Mouse (Mus musculus) cortical plate, adult 2 months (tissue): ENCODE data around the gene Chst3. TPM values are rescaled to one million over a fixed set of nuclear protein-coding genes. Genes with fewer than 3 reads are reported as not detected.

ENCODE experiments used
- H3K27ac ChIP-seq: fragments of 200-500 bp; 2 replicates; pipeline ENCODE4 v1.5.1; 2012; ENCODE audit warnings: low read length, control low read depth, inconsistent platforms; ENCODE audit not compliant: insufficient read depth
- H3K4me1 ChIP-seq: fragments of 200-500 bp; 2 replicates; pipeline ENCODE4 v1.6.1; 2011; ENCODE audit warnings: low read length; ENCODE audit not compliant: control insufficient read depth, insufficient read depth
- H3K4me3 ChIP-seq: fragments of 200-500 bp; 2 replicates; pipeline ENCODE4 v1.5.1; 2011; ENCODE audit warnings: mild to moderate bottlenecking, low read length, control low read depth; ENCODE audit not compliant: insufficient read depth
- CTCF ChIP-seq: fragments of 200-500 bp; IDR thresholded peaks from 2 replicates; pipeline ENCODE4 v1.5.1; 2011; ENCODE audit warnings: mild to moderate bottlenecking, control low read depth, low read length; ENCODE audit not compliant: insufficient read depth; ENCODE audit errors: extremely low read depth
- POLR2A ChIP-seq: fragments of 200-500 bp; IDR thresholded peaks from 2 replicates; pipeline ENCODE4 v1.6.1; 2011; ENCODE audit warnings: mild to moderate bottlenecking, low read length, control low read depth; ENCODE audit not compliant: insufficient read depth; ENCODE audit errors: extremely low read depth
- polyA plus RNA-seq: library from polyadenylated mRNA; depleted of rRNA; stranded (reverse); fragments of >200 nt; gene quantifications from 2 replicates; pipeline ENCODE4 v1.2.3, GENCODE M21; 2012; rRNA removed

The Chst3 gene
- 1.4 and 2.0 TPM in 2 replicates for polyA plus RNA-seq

DNA sequence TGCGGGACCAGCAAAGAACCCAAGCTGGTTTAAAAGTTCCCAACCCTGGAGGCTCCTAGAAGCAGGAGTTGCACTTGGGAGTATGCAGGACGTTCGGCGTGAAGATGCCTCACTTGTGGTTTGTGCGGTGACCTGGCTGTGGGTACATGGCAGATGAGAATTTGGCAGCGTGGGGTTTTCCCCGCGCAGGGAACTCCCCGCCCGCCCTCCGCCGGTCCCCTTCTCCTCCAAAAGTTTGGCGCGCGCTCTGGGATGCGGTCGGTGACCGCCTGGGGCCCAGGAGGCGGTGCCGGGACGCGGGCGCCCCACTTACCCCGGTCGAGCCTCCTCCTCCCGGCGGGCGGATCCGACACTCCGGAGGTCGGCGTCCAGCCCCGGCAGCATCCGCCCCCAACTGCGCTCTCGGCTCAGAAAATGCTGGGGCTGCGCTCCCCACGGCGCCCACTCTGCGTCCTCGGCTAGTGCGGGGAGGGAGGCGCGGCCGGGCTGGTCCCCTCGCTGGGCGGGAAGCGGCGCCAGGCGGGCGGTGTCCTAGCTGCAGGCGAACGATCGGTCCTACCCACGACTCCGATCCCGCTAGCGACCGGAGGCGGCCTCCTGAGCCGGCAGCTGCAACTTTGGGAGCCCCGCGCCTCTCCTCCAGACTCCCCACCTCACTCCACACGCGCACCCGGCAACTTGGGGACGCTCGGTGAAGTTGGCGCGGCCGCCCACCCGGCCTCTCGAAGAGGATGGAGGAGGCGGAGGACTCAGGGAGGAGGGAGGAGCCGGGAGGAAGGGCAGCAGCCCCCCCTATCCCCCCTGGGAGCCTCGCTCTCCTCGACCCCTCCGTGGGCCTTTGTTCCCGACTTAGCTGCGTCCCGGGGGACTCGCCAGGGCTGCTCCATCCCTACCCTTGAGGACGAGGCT is at the start of gene Chst3:
Gene Chst3 (minus strand): TSS at position 670 of the 909 bp plus-strand sequence.
- no peak for TF ChIP-seq CTCF
- TF ChIP-seq POLR2A, result no peak
- Histone ChIP-seq H3K27ac (peak within 1 kb of the TSS; percentile 35; the same call in 1 of the 2 replicates), H3K4me3 (peak within 1 kb of the TSS; percentile 19), H3K4me1 (peaks cover 7% of the 10 kb centered on the region)

DNA sequence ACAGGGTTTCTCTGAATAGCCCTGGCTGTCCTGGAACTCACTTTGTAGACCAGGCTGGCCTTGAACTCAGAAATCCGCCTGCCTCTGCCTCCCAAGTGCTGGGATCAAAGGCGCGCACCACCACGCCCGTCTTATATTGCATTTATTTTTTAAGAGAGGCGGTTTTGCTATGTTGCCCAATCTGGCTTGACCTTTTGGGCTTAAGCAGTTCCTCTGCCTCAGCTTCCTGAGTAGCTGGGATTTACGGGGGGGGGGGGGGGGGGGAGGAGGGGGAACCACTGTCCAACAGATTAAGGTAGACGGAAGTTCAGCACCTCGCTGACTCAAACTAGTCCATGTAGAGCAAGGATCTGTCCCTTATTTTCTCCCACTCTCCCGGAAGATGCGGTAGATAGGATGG is 49.7 kb upstream of the Chst3 start:
- TF ChIP-seq POLR2A, result no peak
- Histone ChIP-seq H3K27ac (no peak overlapping the region), H3K4me1 (no peaks in the 10 kb centered on the region), H3K4me3 (no peak overlapping the region)

GRCm38 (mm10) chr10:60266842-60267401 is 47.9 kb upstream of the Chst3 start:
- Histone ChIP-seq H3K4me3 (no peak overlapping the region), H3K27ac (no peak overlapping the region), H3K4me1 (no peaks in the 10 kb centered on the region)
- TF ChIP-seq POLR2A (no peak), CTCF (no peak)

DNA sequence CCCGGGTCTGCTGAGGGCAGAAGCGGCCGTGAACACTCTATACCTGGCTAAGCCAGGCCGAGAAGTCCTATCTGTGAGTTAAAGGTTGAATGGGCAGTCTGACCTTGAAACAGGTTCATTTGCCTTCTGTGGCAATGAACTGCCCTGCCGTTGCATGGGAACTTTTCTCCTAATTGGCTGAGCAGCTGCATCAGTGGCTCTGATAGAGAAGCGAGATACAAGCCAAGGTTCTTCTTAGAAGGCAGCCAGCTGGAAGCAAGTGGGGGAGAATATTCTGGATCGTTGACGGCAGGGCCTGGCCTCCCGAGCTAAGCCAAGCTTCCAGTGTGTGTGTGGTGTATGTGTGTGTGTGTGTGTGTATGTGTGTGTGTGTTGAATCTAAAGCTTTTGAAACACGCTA is 46.2 kb upstream of the Chst3 start:
- TF ChIP-seq CTCF (no peak), POLR2A (no peak)
- H3K4me3 ChIP-seq, result no peak overlapping the region

GRCm38 (mm10) chr10:60263351-60263750 is 44.3 kb upstream of the Chst3 start:
- Histone ChIP-seq H3K27ac (no peak overlapping the region), H3K4me1 (no peaks in the 10 kb centered on the region), H3K4me3 (no peak overlapping the region)
- TF ChIP-seq POLR2A (no peak), CTCF (no peak)

More for the DNA sequence above, 46.2 kb upstream of the Chst3 start:
- Histone ChIP-seq H3K27ac (no peak overlapping the region), H3K4me1 (no peaks in the 10 kb centered on the region)

- H3K27ac ChIP-seq, result peak overlapping the region; percentile 41; the same call in 1 of the 2 replicates
- no peaks in the 10 kb centered on the region for H3K4me1 ChIP-seq
- no peak for TF ChIP-seq CTCF
- no peak overlapping the region for H3K4me3 ChIP-seq
These were observed 43.3 kb upstream of the Chst3 start for GRCm38 (mm10) chr10:60262386-60262785.

GRCm38 (mm10) chr10:60261530-60261929 is 42.5 kb upstream of the Chst3 start:
- no peak for TF ChIP-seq POLR2A
- no peak for TF ChIP-seq CTCF
- H3K27ac ChIP-seq, result no peak overlapping the region

DNA sequence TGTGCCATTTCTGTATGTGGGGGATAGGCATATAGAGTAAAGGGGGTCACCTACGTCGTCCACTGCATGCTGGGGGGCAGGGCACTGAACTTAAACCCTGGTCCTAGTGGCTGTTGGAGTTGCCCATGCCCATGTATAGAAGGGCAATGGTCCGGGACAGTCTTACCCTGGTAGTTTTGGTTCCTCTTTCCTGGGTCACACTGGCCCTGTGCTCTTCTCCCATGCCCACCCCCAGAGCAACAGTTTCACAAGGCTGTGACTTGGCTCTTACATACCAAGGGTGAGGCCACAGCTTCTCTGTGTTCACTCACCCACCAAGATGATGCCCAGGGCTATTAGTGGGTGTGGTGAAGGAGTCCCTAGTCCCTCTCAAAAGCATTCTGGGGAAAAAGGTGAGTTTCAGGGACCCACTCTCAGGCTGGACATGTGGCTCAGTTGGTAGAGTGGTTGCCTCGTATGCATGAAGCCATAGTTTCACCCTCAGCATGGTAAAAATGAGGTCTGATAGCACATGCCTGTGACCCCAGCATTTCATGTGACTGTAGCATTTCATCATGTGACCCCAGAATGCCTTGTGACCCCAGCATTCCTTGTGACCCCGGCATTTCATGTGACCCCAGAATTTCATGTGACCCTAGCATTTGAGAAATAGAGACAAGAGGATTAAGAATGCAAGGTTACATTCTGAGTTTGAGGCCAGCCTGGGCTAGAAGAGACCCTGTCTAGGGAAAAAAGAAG is 41.7 kb upstream of the Chst3 start:
- Histone ChIP-seq H3K4me3 (no peak overlapping the region), H3K4me1 (no peaks in the 10 kb centered on the region), H3K27ac (no peak overlapping the region)
- TF ChIP-seq POLR2A (no peak), CTCF (no peak)

More at GRCm38 (mm10) chr10:60261530-60261929, 42.5 kb upstream of the Chst3 start:
- no peaks in the 10 kb centered on the region for H3K4me1 ChIP-seq
- H3K4me3 ChIP-seq, result no peak overlapping the region

DNA sequence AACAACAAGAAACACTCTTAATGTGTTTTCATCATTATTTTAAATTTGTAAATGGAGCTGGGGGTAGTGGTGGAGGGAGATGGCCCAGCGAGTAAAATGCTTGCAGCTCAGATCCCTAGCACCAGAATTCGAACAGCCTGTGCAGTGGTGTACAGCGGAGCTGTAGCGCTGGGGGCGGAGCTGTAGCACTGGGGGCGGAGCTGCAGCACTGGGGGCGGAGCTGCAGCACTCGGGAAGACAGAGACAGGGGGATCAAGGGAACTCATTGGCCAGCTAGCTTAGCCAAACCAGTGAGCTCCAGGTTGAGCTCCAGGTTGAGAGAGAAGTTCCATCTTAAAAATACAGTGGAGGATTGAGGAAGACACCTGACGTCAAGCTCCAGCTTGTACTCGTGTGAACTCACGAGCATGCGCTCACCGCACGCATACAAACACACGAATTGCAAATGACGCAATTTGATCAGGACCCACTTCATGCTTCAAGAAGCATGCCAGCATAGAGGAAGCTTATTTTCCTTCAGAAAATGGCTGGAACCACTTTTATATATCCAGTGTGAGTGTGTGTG is 38.3 kb upstream of the Chst3 start:
- TF ChIP-seq POLR2A, result no peak
- TF ChIP-seq CTCF, result no peak
- H3K4me1 ChIP-seq, result no peaks in the 10 kb centered on the region
- H3K4me3 ChIP-seq, result no peak overlapping the region
- H3K27ac ChIP-seq, result no peak overlapping the region

DNA sequence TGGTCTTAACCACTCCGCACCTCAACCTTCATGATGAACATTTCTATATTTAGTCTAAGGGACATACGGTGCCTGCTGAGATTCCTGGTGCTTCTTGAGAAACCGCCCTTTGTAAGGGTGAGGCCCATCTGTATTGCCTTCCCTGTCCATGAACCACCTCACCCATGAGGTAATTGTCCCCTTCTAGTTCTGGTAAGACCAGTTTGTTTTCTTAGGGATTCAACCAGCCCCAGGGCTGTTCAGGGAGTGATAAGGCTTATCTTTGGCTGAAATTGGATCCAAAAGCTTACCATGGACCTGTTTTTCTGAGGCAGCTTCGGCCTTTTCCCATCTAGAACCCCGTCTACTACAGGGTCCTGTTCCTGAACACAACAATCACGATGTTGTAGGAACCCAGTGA is 37.0 kb upstream of the Chst3 start:
- TF ChIP-seq POLR2A (no peak), CTCF (no peak)
- Histone ChIP-seq H3K27ac (no peak overlapping the region), H3K4me1 (no peaks in the 10 kb centered on the region), H3K4me3 (no peak overlapping the region)
